Mouse (Mus musculus) layer of hippocampus, postnatal 14 days (tissue): ENCODE measurements at regions not wholly inside any gene's neighbourhood (a gene's known extent, or its start where the extent isn't known, plus 50 kb on each side); places are given as distances from the start of the nearest gene placed in this dataset.

Experiments used
- DNase-seq, 2 experiments: peaks; one replicate each; pipeline ENCODE4 v3.0.0; 2021 to 2022; ENCODE audit warnings: low spot score in 2 of 2, mixed read lengths in 1 of 2

- peak; percentile 11 to 61 for DNase-seq
Observed at GRCm38 (mm10) chr3:73934491-73934890, 226.3 kb upstream of the Bche start.

- DNase-seq = no peak
Observed at GRCm38 (mm10) chr3:73932185-73932584, 224.0 kb upstream of the Bche start.
